Mouse (Mus musculus) neural tube, embryonic 14.5 days (tissue): ENCODE results near the gene Sparc. TPM values are rescaled to one million over a fixed set of nuclear protein-coding genes. Genes with fewer than 3 reads are reported as not detected.
A peak's percentile ranks its signal among the peaks of the same experiment; 100 is the strongest.

Experiments
- ATAC-seq: fragments of 200-750 bp; cut with Nextera tagmentation; 2 replicates; pipeline ENCODE4 v1.8.0; 2017; ENCODE audit warnings: low read depth, mild to moderate bottlenecking, moderate TSS enrichment, moderate library complexity
- H3K27ac ChIP-seq: fragments of 300-500 bp; sonication (generic); 2 replicates; pipeline ENCODE4 v1.5.1; 2014; ENCODE audit warnings: low read depth, mild to moderate bottlenecking, control low read depth, low read length, moderate library complexity, mixed read lengths
- H3K27me3 ChIP-seq: fragments of 300-500 bp; sonication (generic); 2 replicates; pipeline ENCODE4 v1.6.1; 2014; ENCODE audit warnings: low read length; ENCODE audit not compliant: control insufficient read depth, insufficient read depth
- H3K36me3 ChIP-seq: fragments of 300-500 bp; sonication (generic); 2 replicates; pipeline ENCODE4 v1.6.1; 2014; ENCODE audit warnings: low read length, mixed read lengths; ENCODE audit not compliant: control insufficient read depth, insufficient read depth
- H3K4me1 ChIP-seq: fragments of 300-500 bp; sonication (generic); 2 replicates; pipeline ENCODE4 v1.6.1; 2014; ENCODE audit warnings: low read length; ENCODE audit not compliant: control insufficient read depth, insufficient read depth
- H3K4me2 ChIP-seq: fragments of 300-500 bp; sonication (generic); 2 replicates; pipeline ENCODE4 v1.6.1; 2014; ENCODE audit warnings: mild to moderate bottlenecking, low read depth, low read length, control low read depth
- H3K4me3 ChIP-seq: fragments of 300-500 bp; sonication (generic); 2 replicates; pipeline ENCODE4 v1.5.1; 2014; ENCODE audit warnings: low read depth, low read length, control low read depth, mixed read lengths
- H3K9ac ChIP-seq: fragments of 300-500 bp; sonication (generic); replicated peaks from 2 replicates; pipeline ENCODE4 v1.6.1; 2014; ENCODE audit warnings: low read depth, mild to moderate bottlenecking, control low read depth, low read length, mixed read lengths
- H3K9me3 ChIP-seq: fragments of 300-500 bp; sonication (generic); 2 replicates; pipeline ENCODE4 v1.6.1; 2016; ENCODE audit warnings: low read length; ENCODE audit not compliant: control insufficient read depth
- WGBS: fragments of 180-500 bp; shearing (Covaris S2); extraction: QIAGEN DNeasy Blood & Tissue Kit; methylation state at CpG from one replicate; pipeline ENCODE4 v1.1.7; 2014; 5-methylcytosine and 5-hydroxymethylcytosine counted together
- polyA plus RNA-seq: library from polyadenylated mRNA; unstranded; fragments of >200 nt; fragmentation: Nextera tagmentation; extraction: Ambion mirVana; gene quantifications from 2 replicates; pipeline ENCODE4 v1.2.1, GENCODE M21; 2014

Gene Sparc
- polyA plus RNA-seq, 1 experiment from 2014 or later: 312 TPM

DNA sequence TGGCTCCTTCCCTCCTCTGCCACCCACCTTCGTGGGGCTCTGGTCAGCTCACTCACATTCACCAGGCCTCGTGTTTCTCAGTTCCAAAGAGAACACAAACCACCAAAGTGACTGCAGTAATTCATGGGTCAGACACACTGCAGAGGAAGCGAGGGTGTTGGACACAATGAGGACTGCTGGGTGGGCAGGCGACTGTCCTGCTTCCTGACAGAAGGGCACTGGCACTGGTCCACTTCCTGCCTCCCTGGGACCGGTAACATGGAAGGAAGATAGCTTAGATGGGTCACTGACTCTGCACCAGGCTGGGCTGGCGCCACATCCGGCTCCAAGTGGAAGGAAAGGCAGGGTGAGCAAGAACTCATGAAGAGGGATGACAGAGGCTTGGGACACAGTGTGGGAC is 26.5 kb upstream of the Sparc start:
- peaks cover 17% of the 10 kb centered on the region for H3K36me3 ChIP-seq
- no peaks in the 10 kb centered on the region for H3K4me1 ChIP-seq
- ATAC-seq: no peak
- H3K4me2 ChIP-seq: no peak overlapping the region
- no peak overlapping the region for H3K27ac ChIP-seq
- H3K4me3 ChIP-seq: no peak overlapping the region
- no peak overlapping the region for H3K9ac ChIP-seq
- WGBS: 78% methylated on average over 7 of the region's 7 CpGs
- no peaks in the 10 kb centered on the region for H3K27me3 ChIP-seq
- no peaks in the 10 kb centered on the region for H3K9me3 ChIP-seq

DNA sequence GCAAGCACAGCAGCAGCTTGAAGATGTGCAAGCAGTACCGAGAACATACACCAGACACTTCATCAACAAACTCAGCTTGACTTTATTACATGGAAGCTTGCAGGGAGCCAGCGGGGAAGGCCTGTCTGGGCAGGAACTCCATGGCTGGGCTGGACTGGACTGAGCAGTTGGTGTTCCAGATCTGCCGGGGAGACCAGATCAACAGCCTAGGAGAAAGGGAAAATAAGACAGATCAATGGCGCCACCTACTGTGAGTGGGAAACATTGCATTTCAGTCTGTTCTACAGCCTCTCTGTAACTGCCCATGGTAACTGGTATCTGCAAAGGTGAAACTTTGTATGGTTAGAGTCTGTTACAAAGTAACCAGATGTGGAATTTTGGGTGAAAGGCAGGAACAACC is 23.6 kb upstream of the Sparc start:
- Histone ChIP-seq H3K4me2 (no peak overlapping the region), H3K4me3 (no peak overlapping the region), H3K36me3 (peaks cover 17% of the 10 kb centered on the region), H3K9ac (no peak overlapping the region), H3K9me3 (no peaks in the 10 kb centered on the region), H3K27ac (no peak overlapping the region), H3K4me1 (no peaks in the 10 kb centered on the region), H3K27me3 (no peaks in the 10 kb centered on the region)
- 31% methylated on average over 4 of the region's 4 CpGs for WGBS
- peak; percentile 56; the same call in 1 of the 2 replicates for ATAC-seq

DNA sequence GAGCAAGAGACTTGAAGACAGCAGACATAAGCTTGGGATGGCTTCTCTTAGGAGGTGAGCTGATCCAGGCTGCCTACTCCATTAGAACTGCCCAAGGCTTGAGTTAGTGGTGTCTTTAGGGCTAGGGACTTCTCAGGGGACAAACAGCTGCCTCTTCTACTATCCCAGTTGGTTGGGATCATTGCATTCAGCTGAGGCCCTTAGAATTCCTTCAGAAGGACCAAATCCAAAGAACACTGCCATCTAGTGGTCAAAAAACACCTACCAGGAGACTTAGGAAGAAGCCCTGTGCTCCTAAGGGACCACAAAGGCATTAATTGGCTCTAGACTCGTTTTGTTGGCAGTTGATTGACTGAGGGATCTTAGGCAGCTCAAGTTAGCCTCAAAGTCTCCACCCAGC is 21.8 kb upstream of the Sparc start:
- H3K27me3 ChIP-seq: no peaks in the 10 kb centered on the region
- no peaks in the 10 kb centered on the region for H3K4me1 ChIP-seq
- no peak; the same call in 1 of the 2 replicates for ATAC-seq
- H3K9ac ChIP-seq: no peak overlapping the region
- 0% methylated on average over 1 of the region's 1 CpGs for WGBS
- no peaks in the 10 kb centered on the region for H3K9me3 ChIP-seq
- no peak overlapping the region for H3K4me3 ChIP-seq
- H3K36me3 ChIP-seq: peaks cover 9% of the 10 kb centered on the region
- no peak overlapping the region for H3K27ac ChIP-seq
- no peak overlapping the region for H3K4me2 ChIP-seq

DNA sequence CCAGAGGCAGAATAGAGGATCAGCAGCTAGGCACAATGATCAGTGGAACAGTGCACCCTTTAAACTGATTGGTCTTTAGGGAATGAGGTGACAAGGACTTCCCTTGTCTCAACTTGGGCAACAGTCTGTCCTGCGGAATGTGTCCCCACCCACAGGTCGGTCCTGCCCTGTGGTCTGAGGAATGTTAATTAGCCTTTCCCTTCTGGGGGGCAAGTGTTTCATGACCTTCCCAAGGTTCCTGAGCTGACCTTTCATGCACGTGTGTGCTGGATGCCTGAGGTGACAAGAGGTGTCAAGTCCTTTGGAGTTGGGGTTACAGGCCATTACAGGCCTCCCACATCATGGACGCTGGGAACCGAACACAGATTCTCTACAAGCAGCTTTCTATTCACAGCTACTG is 16.7 kb upstream of the Sparc start:
- H3K27ac ChIP-seq: no peak overlapping the region
- no peak overlapping the region for H3K9ac ChIP-seq
- no peaks in the 10 kb centered on the region for H3K9me3 ChIP-seq
- H3K4me3 ChIP-seq: no peak overlapping the region
- 68% methylated on average over 5 of the region's 5 CpGs for WGBS
- H3K36me3 ChIP-seq: no peaks in the 10 kb centered on the region
- H3K27me3 ChIP-seq: no peaks in the 10 kb centered on the region
- no peak for ATAC-seq
- H3K4me1 ChIP-seq: no peaks in the 10 kb centered on the region
- H3K4me2 ChIP-seq: no peak overlapping the region

DNA sequence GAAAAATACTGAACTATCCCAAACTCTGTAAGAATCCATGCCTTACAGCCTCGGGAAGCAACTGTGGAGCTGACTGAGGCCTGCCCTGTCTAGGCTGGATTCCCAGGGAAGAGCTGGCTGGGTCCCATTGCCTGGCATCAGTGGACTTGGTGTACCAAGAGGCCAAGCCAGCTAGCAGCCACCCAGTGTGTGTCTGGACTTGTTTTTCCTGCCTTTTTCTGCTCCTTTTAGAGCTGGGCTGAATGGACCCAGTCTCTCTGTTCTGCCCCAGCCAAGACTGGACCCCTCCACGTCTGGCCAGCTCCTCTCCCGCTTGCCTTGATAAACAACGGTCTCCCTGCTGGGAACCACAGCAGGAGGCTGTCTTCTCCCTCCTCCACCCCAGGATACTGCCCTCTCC is 15.0 kb upstream of the Sparc start:
- Histone ChIP-seq H3K4me3 (no peak overlapping the region), H3K4me2 (no peak overlapping the region), H3K27ac (no peak overlapping the region), H3K9ac (no peak overlapping the region), H3K9me3 (no peaks in the 10 kb centered on the region), H3K36me3 (no peaks in the 10 kb centered on the region), H3K27me3 (no peaks in the 10 kb centered on the region), H3K4me1 (no peaks in the 10 kb centered on the region)
- no peak for ATAC-seq
- 47% methylated on average over 4 of the region's 4 CpGs for WGBS

DNA sequence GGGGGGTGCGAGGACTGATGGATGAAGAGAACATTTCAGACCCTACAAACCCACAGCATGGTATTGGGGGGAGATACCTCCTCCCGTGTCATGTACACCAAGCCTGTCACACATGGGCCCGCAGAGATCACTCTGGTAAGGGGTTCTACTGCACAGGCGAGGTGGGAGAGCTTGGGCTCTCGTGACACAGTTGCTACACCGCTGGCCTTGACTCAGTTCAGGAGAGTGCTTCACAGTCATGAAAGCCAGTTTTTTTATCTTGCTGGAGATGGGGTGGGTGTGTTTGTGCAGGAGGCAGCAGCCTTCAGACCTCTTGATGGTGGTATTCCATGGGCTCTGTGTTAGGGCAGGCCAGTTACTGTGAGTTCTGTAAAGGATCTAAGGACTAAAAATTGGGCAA is 13.1 kb upstream of the Sparc start:
- Histone ChIP-seq H3K4me3 (no peak overlapping the region), H3K27ac (no peak overlapping the region), H3K27me3 (no peaks in the 10 kb centered on the region), H3K4me1 (no peaks in the 10 kb centered on the region), H3K36me3 (no peaks in the 10 kb centered on the region), H3K4me2 (no peak overlapping the region), H3K9me3 (no peaks in the 10 kb centered on the region), H3K9ac (no peak overlapping the region)
- 83% methylated on average over 6 of the region's 6 CpGs for WGBS
- no peak for ATAC-seq

DNA sequence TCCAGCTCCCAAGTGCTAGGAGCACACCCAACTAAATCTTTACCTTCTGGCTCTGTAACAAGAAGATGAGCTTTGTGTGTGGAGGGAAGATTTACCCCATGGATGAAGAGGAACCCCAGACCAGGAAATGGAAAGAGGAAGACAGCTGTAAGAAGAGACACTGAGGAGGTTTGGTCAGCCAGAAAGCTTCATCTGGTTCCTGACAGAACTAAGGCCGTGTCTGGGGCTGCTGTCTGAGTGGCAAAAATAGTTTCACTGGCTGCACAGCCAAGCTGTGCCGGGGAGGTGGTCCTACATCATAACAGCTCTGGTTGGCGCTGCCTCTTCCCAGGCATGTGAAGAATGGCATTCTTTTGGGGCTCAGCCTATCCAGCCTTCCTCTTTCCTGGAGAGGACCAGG is 10.0 kb upstream of the Sparc start:
- no peaks in the 10 kb centered on the region for H3K27me3 ChIP-seq
- H3K36me3 ChIP-seq: no peaks in the 10 kb centered on the region
- H3K9me3 ChIP-seq: no peaks in the 10 kb centered on the region
- no peak overlapping the region for H3K9ac ChIP-seq
- no peak overlapping the region for H3K4me3 ChIP-seq
- H3K4me1 ChIP-seq: no peaks in the 10 kb centered on the region; the same call in 1 of the 2 replicates
- 84% methylated on average over 3 of the region's 3 CpGs for WGBS
- no peak overlapping the region for H3K27ac ChIP-seq
- no peak for ATAC-seq
- H3K4me2 ChIP-seq: no peak overlapping the region

DNA sequence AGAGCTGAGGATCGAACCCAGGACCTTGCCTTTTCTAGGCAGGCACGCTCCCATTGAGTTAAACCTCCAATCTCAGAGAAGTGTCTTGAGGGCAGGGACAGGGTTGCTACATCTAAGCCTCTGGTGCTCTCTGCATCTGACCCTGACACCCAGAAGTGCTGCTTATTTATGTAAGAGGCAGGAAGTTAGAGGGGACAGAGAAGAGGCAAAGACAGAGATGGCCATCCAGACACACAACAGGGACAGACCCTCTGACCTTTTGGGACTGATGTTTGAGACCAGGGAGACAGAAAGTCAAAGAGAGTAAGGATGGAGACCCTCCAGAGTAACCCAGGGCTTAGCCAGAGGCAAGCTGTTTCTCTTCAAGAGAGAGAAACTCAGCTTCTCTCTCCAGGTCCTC is 7.0 kb upstream of the Sparc start:
- H3K4me1 ChIP-seq: no peaks in the 10 kb centered on the region; the same call in 1 of the 2 replicates
- H3K4me2 ChIP-seq: no peak overlapping the region
- H3K27me3 ChIP-seq: no peaks in the 10 kb centered on the region
- H3K9ac ChIP-seq: no peak overlapping the region
- no peak overlapping the region for H3K27ac ChIP-seq
- no peak overlapping the region for H3K4me3 ChIP-seq
- no peak for ATAC-seq
- WGBS: 90% methylated on average over 2 of the region's 2 CpGs
- no peaks in the 10 kb centered on the region for H3K36me3 ChIP-seq
- no peaks in the 10 kb centered on the region for H3K9me3 ChIP-seq

DNA sequence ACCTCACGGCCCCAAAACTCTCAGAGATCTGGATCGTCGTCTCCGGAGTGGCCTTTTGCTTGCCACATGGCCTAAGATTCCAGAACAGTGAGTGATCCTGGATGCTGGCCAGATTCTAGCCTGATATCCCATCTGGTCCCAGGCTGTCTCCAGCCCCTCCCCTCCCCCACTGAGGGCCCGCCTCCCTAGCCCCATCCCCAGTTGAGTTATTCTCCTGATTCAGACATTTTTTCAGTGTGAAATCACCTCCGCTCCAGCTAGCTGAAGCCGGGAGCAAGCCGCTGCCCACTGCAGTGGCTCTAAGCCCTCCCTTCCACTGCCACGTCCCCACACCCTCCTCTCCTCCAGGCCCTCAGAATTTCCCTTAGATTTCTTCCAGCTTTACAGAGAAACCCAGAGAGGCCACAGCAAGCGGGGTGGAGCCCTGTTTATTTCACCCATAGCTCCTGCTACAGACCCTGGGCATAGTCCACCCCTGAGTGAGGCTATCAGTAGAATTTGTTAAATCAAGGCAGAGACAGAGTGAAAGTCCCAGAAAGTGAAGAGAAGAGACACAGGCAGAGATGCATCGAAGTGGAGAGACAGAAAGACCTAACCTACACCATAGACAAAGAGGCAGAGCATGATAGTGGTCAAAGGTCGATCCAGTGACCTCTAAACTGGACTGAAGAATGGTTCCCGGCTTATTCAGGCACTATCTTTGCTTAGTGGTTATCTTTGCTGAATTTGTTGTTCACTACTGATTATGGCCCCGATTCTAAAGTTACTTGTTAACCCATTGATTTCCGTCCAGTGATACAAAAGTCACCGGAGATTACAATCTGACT is 5.4 kb upstream of the Sparc start:
- Histone ChIP-seq H3K4me1 (peaks cover 10% of the 10 kb centered on the region; the same call in 1 of the 2 replicates), H3K9ac (no peak overlapping the region; the same call in 1 of the 2 replicates), H3K9me3 (no peaks in the 10 kb centered on the region), H3K4me3 (no peak overlapping the region), H3K27me3 (no peaks in the 10 kb centered on the region), H3K36me3 (no peaks in the 10 kb centered on the region), H3K27ac (0 out of 2 replicates have a peak overlapping the region, but pooled peaks have one; percentile 8), H3K4me2 (no peak overlapping the region)
- peak; percentile 80; the same call in 1 of the 2 replicates for ATAC-seq
- 37% methylated on average over 16 of the region's 16 CpGs for WGBS
